Mouse (Mus musculus) liver, adult 2 months (tissue): ENCODE measurements at regions not wholly inside any gene's neighbourhood (a gene's known extent, or its start where the extent isn't known, plus 50 kb on each side); places are given as distances from the start of the nearest gene placed in this dataset.

ENCODE experiments used
- DNase-seq: peaks from one replicate; pipeline ENCODE4 v3.0.0-alpha.2; 2011; ENCODE audit warnings: low read depth, low spot score; ENCODE audit errors: extremely low read depth
- H3K27ac ChIP-seq: fragments of 200-500 bp; replicated peaks from 2 replicates; pipeline ENCODE4 v1.5.1; 2012; ENCODE audit warnings: low read depth, mild to moderate bottlenecking, control low read depth, inconsistent platforms, low read length; ENCODE audit not compliant: insufficient read depth
- H3K27me3 ChIP-seq: fragments of 200-500 bp; 2 replicates; pipeline ENCODE4 v1.6.1; 2012; ENCODE audit warnings: mild to moderate bottlenecking, moderate library complexity, low read length, inconsistent platforms; ENCODE audit not compliant: control insufficient read depth, insufficient read depth
- H3K36me3 ChIP-seq: fragments of 200-500 bp; 2 replicates; pipeline ENCODE4 v1.6.1; 2012; ENCODE audit warnings: low read length, inconsistent platforms; ENCODE audit not compliant: control insufficient read depth, insufficient read depth
- H3K4me1 ChIP-seq: fragments of 200-500 bp; 2 replicates; pipeline ENCODE4 v1.6.1; 2011; ENCODE audit warnings: low read length; ENCODE audit not compliant: control insufficient read depth, insufficient read depth
- H3K4me3 ChIP-seq: fragments of 200-500 bp; 2 replicates; pipeline ENCODE4 v1.5.1; 2011; ENCODE audit warnings: low read depth, mild to moderate bottlenecking, control low read depth, low read length, moderate library complexity; ENCODE audit not compliant: insufficient read depth
- H3K79me2 ChIP-seq: fragments of 200-500 bp; 2 replicates; pipeline ENCODE4 v1.6.1; 2012; ENCODE audit warnings: inconsistent platforms, mild to moderate bottlenecking, low read length, moderate library complexity; ENCODE audit not compliant: control insufficient read depth, insufficient read depth
- H3K9ac ChIP-seq: fragments of 200-500 bp; 2 replicates; pipeline ENCODE4 v1.6.1; 2012; ENCODE audit warnings: low read depth, mild to moderate bottlenecking, control low read depth, inconsistent platforms, low read length
- CTCF ChIP-seq: fragments of 200-500 bp; IDR thresholded peaks from 2 replicates; pipeline ENCODE4 v1.5.1; 2011; ENCODE audit warnings: low read depth, low read length, control low read depth
- POLR2A ChIP-seq: fragments of 200-500 bp; IDR thresholded peaks from 2 replicates; pipeline ENCODE4 v1.6.1; 2011; ENCODE audit warnings: low read length, control low read depth; ENCODE audit not compliant: insufficient read depth; ENCODE audit errors: extremely low read depth
- WGBS: fragments of 180-500 bp; shearing (Covaris S2); methylation state at CpG from one replicate; pipeline ENCODE4 v1.1.7; 2018; 5-methylcytosine and 5-hydroxymethylcytosine counted together

DNA sequence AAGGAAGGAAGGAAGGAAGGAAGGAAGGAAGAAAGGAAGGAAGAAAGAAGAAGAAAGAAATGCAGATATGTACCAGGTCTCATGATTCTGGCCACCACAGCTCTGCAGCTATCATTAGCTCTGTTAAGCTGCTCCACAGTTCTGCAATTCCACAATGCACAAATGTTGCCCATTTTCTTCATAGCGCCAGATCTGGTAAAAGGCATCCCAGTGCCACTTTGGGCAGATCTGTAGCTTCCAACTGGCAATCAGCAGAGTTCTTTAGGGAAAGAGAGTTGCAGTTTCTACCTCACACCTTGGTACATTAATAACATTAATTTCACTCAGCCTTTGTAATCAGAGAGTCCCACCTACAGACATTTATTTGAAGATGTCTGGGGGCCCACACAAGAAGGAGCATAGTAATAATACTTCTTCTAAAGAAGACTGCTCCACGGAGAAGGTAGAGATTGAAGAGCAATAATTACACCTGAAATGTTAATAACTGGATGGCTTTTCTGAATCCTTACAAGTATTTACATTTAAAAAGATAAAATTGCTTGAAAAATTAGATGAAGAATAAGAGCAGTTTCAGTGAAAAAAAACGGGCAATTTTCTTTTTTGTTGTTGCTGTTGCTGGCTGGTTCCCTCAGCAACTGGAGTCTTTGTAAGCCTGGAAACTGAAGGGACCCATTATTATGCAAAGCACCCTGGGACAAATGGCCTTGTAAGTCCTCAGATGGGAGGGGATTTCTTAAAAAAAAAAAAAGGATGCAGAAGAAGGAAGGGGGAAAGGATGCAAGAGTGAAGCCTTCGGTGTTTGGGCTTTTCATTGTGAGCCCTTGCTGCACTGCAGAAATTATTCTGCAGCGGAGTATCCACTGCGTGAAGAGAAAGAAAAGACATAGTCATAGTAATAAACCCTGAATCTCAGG is 418.1 kb upstream of the Nr5a2 start:
- no peaks in the 10 kb centered on the region for H3K36me3 ChIP-seq
- H3K4me1 ChIP-seq: no peaks in the 10 kb centered on the region
- WGBS: 38% methylated on average over 6 of the region's 6 CpGs
- no peak for DNase-seq
- TF ChIP-seq CTCF (no peak), POLR2A (no peak)
- no peaks in the 10 kb centered on the region for H3K79me2 ChIP-seq
- H3K27me3 ChIP-seq: no peaks in the 10 kb centered on the region
- no peak overlapping the region for H3K27ac ChIP-seq
- H3K4me3 ChIP-seq: no peak overlapping the region
- H3K9ac ChIP-seq: no peak overlapping the region

- no peaks in the 10 kb centered on the region for H3K4me1 ChIP-seq
- WGBS: 77% methylated on average over 10 of the region's 10 CpGs
- H3K27ac ChIP-seq: no peak overlapping the region
- TF ChIP-seq CTCF (no peak), POLR2A (no peak)
- no peak for DNase-seq
- H3K4me3 ChIP-seq: no peak overlapping the region
- H3K9ac ChIP-seq: no peak overlapping the region
- H3K36me3 ChIP-seq: no peaks in the 10 kb centered on the region
- H3K27me3 ChIP-seq: no peaks in the 10 kb centered on the region
- H3K79me2 ChIP-seq: no peaks in the 10 kb centered on the region
Measured at GRCm38 (mm10) chr1:137376685-137377084, 416.4 kb upstream of the Nr5a2 start.

DNA sequence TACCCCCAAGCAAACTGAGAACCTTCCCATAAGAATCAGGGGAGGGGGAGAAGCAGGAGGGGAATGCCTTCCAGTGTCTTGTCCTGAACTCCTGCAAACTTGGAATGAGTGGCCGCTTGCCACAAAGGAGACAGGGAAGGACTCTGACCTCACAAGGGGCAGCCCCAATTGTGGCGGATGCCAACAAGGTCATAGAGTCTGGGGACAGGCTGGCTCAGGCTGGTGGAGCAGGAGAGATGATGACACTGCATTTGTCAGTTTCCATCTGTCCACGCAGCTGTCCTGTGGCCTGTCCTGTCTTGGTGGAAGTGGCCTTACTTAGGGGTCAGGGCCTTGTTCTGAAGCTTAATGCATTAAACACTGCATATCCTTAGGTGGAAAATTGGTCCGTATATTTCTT is 414.4 kb upstream of the Nr5a2 start:
- 73% methylated on average over 4 of the region's 4 CpGs for WGBS
- Histone ChIP-seq H3K27me3 (no peaks in the 10 kb centered on the region), H3K36me3 (no peaks in the 10 kb centered on the region), H3K4me3 (no peak overlapping the region), H3K27ac (no peak overlapping the region), H3K9ac (no peak overlapping the region), H3K4me1 (no peaks in the 10 kb centered on the region), H3K79me2 (no peaks in the 10 kb centered on the region)
- DNase-seq: no peak
- no peak for TF ChIP-seq CTCF
- no peak for TF ChIP-seq POLR2A

- 77% methylated on average over 15 of the region's 15 CpGs for WGBS
- DNase-seq: no peak
Measured at GRCm38 (mm10) chr1:137373509-137374420, 413.5 kb upstream of the Nr5a2 start.

DNA sequence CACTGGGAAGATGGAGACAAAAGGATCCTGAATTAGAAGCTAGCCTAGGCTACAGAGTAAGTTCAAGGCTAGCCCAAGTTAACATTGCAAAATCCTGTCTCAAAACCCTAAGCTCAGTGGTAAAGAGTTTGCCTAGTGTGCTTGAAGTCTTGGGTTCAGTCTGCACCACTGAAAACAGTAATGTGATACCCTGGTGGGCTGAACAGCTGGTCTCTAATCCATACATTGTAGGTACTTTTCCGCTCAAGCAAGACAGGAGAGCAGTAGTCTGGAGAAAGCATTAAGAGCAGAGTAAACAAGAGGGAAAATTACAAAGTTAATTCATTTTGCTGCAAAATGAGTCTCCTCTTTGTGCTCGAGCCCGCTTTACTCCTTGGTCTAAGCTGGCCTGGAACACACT is 412.0 kb upstream of the Nr5a2 start:
- Histone ChIP-seq H3K4me3 (no peak overlapping the region), H3K27ac (no peak overlapping the region), H3K4me1 (no peaks in the 10 kb centered on the region), H3K27me3 (no peaks in the 10 kb centered on the region), H3K36me3 (no peaks in the 10 kb centered on the region), H3K79me2 (no peaks in the 10 kb centered on the region), H3K9ac (no peak overlapping the region)
- 94% methylated on average over 3 of the region's 3 CpGs for WGBS
- DNase-seq: no peak
- no peak for TF ChIP-seq POLR2A
- TF ChIP-seq CTCF: no peak

More at GRCm38 (mm10) chr1:137373509-137374420, 413.5 kb upstream of the Nr5a2 start:
- Histone ChIP-seq H3K27me3 (no peaks in the 10 kb centered on the region), H3K9ac (no peak overlapping the region), H3K27ac (no peak overlapping the region), H3K4me1 (no peaks in the 10 kb centered on the region), H3K79me2 (no peaks in the 10 kb centered on the region), H3K4me3 (no peak overlapping the region), H3K36me3 (no peaks in the 10 kb centered on the region)
- TF ChIP-seq POLR2A (no peak), CTCF (no peak)
